ENCODE assay signal across 8 mouse cellular contexts in the genomic region with DNA sequence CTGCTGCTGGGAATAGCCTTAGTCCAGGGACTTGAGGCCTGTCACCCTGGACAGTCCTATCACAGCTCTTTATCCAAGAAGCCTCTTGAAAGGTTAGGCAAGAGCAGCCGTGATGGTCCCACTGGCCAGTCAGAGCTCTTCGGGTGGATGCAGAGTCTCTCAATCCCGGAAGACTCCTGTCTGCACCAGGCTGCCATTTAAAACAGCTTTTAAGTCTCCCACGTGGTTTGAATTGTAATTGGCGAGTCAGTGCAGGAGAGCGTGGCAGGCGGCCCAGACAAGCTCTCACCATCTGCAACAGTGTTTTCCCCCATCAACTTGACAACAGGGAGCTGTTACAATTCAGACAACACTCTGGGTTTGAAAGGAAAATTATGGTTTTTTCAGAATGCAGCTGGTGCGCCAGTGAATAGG. TPM values are rescaled to one million over a fixed set of nuclear protein-coding genes. Genes with fewer than 3 reads are reported as not detected.
A peak's percentile ranks its signal among the peaks of the same experiment; 100 is the strongest.
DNase-seq lines count a peak whose midpoint lies in the region; ATAC-seq and TF ChIP-seq lines count a peak whose summit lies in the region.

No protein-coding gene starts in this region.

- ATAC-seq in midbrain, embryonic 11.5 days (ENCODE audit: low FRiP score) = peak; percentile 79
- ATAC-seq in forebrain, embryonic 13.5 days = peak; percentile 91
- peak; percentile 61 for ATAC-seq in heart, postnatal 0 days (ENCODE audit: insufficient read depth, low read depth)

- TF ChIP-seq EP300 in heart, postnatal 0 days (IDR thresholded peaks at IDR 0.05; ENCODE audit: low read depth) = no peak

- no peak for TF ChIP-seq CTCF in heart, postnatal 0 days (IDR thresholded peaks at IDR 0.05; ENCODE audit: low read depth)

- H3K27me3 ChIP-seq in midbrain, embryonic 11.5 days (ENCODE audit: control insufficient read depth, insufficient read depth, low read length) = no peaks in the 10 kb centered on the region
- H3K27me3 ChIP-seq in midbrain, embryonic 10.5 days (ENCODE audit: low read depth, poor library complexity, severe bottlenecking) = no peaks in the 10 kb centered on the region
- H3K27me3 ChIP-seq in forebrain, embryonic 13.5 days = no peaks in the 10 kb centered on the region
- no peaks in the 10 kb centered on the region for H3K27me3 ChIP-seq in heart, postnatal 0 days (ENCODE audit: control insufficient read depth, insufficient read depth, low read length)

- H3K9ac ChIP-seq in midbrain, embryonic 11.5 days (ENCODE audit: low read length) = no peak overlapping the region; the same call in 1 of the 2 replicates
- no peak overlapping the region for H3K9ac ChIP-seq in forebrain, embryonic 13.5 days
- no peak overlapping the region for H3K9ac ChIP-seq in heart, postnatal 0 days (replicated peaks; ENCODE audit: low read depth, low read length)

- H3K4me2 ChIP-seq in midbrain, embryonic 11.5 days = no peak overlapping the region
- peak overlapping the region; percentile 45 for H3K4me2 ChIP-seq in forebrain, embryonic 13.5 days
- no peak overlapping the region for H3K4me2 ChIP-seq in heart, postnatal 0 days (ENCODE audit: low read depth, low read length)

- no peaks in the 10 kb centered on the region for H3K9me3 ChIP-seq in midbrain, embryonic 11.5 days (ENCODE audit: control insufficient read depth, low read length)
- no peaks in the 10 kb centered on the region for H3K9me3 ChIP-seq in midbrain, embryonic 10.5 days (replicated peaks)
- H3K9me3 ChIP-seq in forebrain, embryonic 13.5 days (replicated peaks) = no peaks in the 10 kb centered on the region
- H3K9me3 ChIP-seq in heart, postnatal 0 days (replicated peaks; ENCODE audit: control insufficient read depth, low read length) = no peaks in the 10 kb centered on the region

- H3K27ac ChIP-seq in midbrain, embryonic 11.5 days (ENCODE audit: low read depth, low read length) = peak overlapping the region; percentile 20; the same call in 1 of the 2 replicates
- H3K27ac ChIP-seq in midbrain, embryonic 10.5 days (replicated peaks) = no peak overlapping the region
- H3K27ac ChIP-seq in forebrain, embryonic 13.5 days = peak overlapping the region; percentile 98
- H3K27ac ChIP-seq in heart, postnatal 0 days (ENCODE audit: low read depth) = peak overlapping the region; percentile 62

- DNase-seq in midbrain, embryonic 11.5 days (ENCODE audit: low spot score, missing footprints) = no peak
- DNase-seq in midbrain, embryonic 10.5 days (ENCODE audit: low spot score) = no peak
- peak; percentile 79 for DNase-seq in heart, postnatal 0 days (ENCODE audit: low spot score)
- peak; percentile 90 to 91 for DNase-seq in layer of hippocampus, adult 8-10 months (ENCODE audit: low spot score in 2 of 2)
- DNase-seq in lung, postnatal 10 days = peak; percentile 81
- peak; percentile 83 for DNase-seq in right cerebral cortex, postnatal 4 days
- DNase-seq in adrenal gland, postnatal 4 days (ENCODE audit: low spot score in 2 of 2) = no peak

- no peaks in the 10 kb centered on the region for H3K4me1 ChIP-seq in midbrain, embryonic 11.5 days (ENCODE audit: control insufficient read depth, insufficient read depth, low read length)
- H3K4me1 ChIP-seq in midbrain, embryonic 10.5 days = peaks cover 8% of the 10 kb centered on the region; the same call in 1 of the 2 replicates
- H3K4me1 ChIP-seq in forebrain, embryonic 13.5 days = peaks cover 41% of the 10 kb centered on the region
- H3K4me1 ChIP-seq in heart, postnatal 0 days (ENCODE audit: control insufficient read depth, insufficient read depth) = peaks cover 9% of the 10 kb centered on the region; the same call in 1 of the 2 replicates

- no peaks in the 10 kb centered on the region for H3K36me3 ChIP-seq in midbrain, embryonic 11.5 days (ENCODE audit: control insufficient read depth, insufficient read depth, low read length)
- H3K36me3 ChIP-seq in midbrain, embryonic 10.5 days = no peaks in the 10 kb centered on the region
- no peaks in the 10 kb centered on the region for H3K36me3 ChIP-seq in forebrain, embryonic 13.5 days (ENCODE audit: poor library complexity, severe bottlenecking)
- H3K36me3 ChIP-seq in heart, postnatal 0 days (replicated peaks; ENCODE audit: control insufficient read depth, insufficient read depth, low read length) = no peaks in the 10 kb centered on the region

- no peak overlapping the region for H3K4me3 ChIP-seq in midbrain, embryonic 11.5 days (ENCODE audit: low read depth, low read length)
- no peak overlapping the region for H3K4me3 ChIP-seq in midbrain, embryonic 10.5 days
- H3K4me3 ChIP-seq in forebrain, embryonic 13.5 days = 0 out of 2 replicates have a peak overlapping the region, but pooled peaks have one; percentile 3
- H3K4me3 ChIP-seq in heart, postnatal 0 days (ENCODE audit: low read depth, low read length) = no peak overlapping the region

- WGBS in midbrain, embryonic 11.5 days = 49% methylated on average over 8 of the region's 8 CpGs
- 65% methylated on average over 8 of the region's 8 CpGs for WGBS in midbrain, embryonic 10.5 days
- 13% methylated on average over 8 of the region's 8 CpGs for WGBS in forebrain, embryonic 13.5 days
- WGBS in heart, postnatal 0 days = 25% methylated on average over 8 of the region's 8 CpGs

RNA-seq across cellular contexts. Expression of a gene that starts 31.7 kb away (rescaled TPM):
- polyA plus RNA-seq in midbrain, embryonic 11.5 days (2014; fragmentation: Nextera tagmentation; extraction: Ambion mirVana) = 6.7 and 7.4 TPM in 2 replicates
- 3.8 and 5.0 TPM in 2 replicates for polyA plus RNA-seq in midbrain, embryonic 10.5 days (2016; fragmentation: Nextera tagmentation; extraction: Ambion mirVana)
- 12.2 and 12.6 TPM in 2 replicates for polyA plus RNA-seq in forebrain, embryonic 13.5 days (2015; fragmentation: Nextera tagmentation; extraction: Ambion mirVana)
- 5.7 and 6.4 TPM in 2 replicates for total RNA-seq in heart, postnatal 0 days (2014; rRNA removed; ENCODE audit: low replicate concordance)
- polyA plus RNA-seq in heart, postnatal 0 days (2015; fragmentation: Nextera tagmentation; extraction: Ambion mirVana) = 2.8 and 3.0 TPM in 2 replicates
- total RNA-seq in layer of hippocampus, adult 8-10 months (2022) = 10 to 100 TPM; 11.8 to 18.2 (median 13.2) TPM
- total RNA-seq in adrenal gland, postnatal 4 days (2021) = 1 to 10 TPM; 1.2 to 2.0 TPM

RNA-seq across cellular contexts. Expression of a gene that starts 38.1 kb away (rescaled TPM):
- polyA plus RNA-seq in midbrain, embryonic 11.5 days (2014; fragmentation: Nextera tagmentation; extraction: Ambion mirVana) = 0.41 TPM in 1 of 2 replicates, not detected in the other
- 0.35 TPM in 1 of 2 replicates, not detected in the other for polyA plus RNA-seq in midbrain, embryonic 10.5 days (2016; fragmentation: Nextera tagmentation; extraction: Ambion mirVana)
- polyA plus RNA-seq in forebrain, embryonic 13.5 days (2015; fragmentation: Nextera tagmentation; extraction: Ambion mirVana) = 0.26 and 0.35 TPM in 2 replicates
- not detected in 2 replicates for total RNA-seq in heart, postnatal 0 days (2014; rRNA removed; ENCODE audit: low replicate concordance)
- polyA plus RNA-seq in heart, postnatal 0 days (2015; fragmentation: Nextera tagmentation; extraction: Ambion mirVana) = 0.21 and 0.37 TPM in 2 replicates
- total RNA-seq in layer of hippocampus, adult 8-10 months (2022) = under 1 TPM in 3 of 4 experiments, not detected in 1; 0.48 to 0.94 (median 0.55) TPM
- total RNA-seq in adrenal gland, postnatal 4 days (2021) = 1 to 10 TPM; 2.5 to 5.1 TPM

RNA-seq across cellular contexts. Expression of a gene that starts 38.5 kb away (rescaled TPM):
- polyA plus RNA-seq in midbrain, embryonic 11.5 days (2014; fragmentation: Nextera tagmentation; extraction: Ambion mirVana) = 21.6 and 22.1 TPM in 2 replicates
- polyA plus RNA-seq in midbrain, embryonic 10.5 days (2016; fragmentation: Nextera tagmentation; extraction: Ambion mirVana) = 24.0 and 27.5 TPM in 2 replicates
- 15.4 and 17.9 TPM in 2 replicates for polyA plus RNA-seq in forebrain, embryonic 13.5 days (2015; fragmentation: Nextera tagmentation; extraction: Ambion mirVana)
- total RNA-seq in heart, postnatal 0 days (2014; rRNA removed; ENCODE audit: low replicate concordance) = 17.4 and 22.5 TPM in 2 replicates
- polyA plus RNA-seq in heart, postnatal 0 days (2015; fragmentation: Nextera tagmentation; extraction: Ambion mirVana) = 39.3 and 40.0 TPM in 2 replicates
- 1 to 10 TPM; 3.9 to 8.8 (median 5.9) TPM for total RNA-seq in layer of hippocampus, adult 8-10 months (2022)
- total RNA-seq in adrenal gland, postnatal 4 days (2021) = 10 to 100 TPM; 31.4 to 36.9 TPM

RNA-seq across cellular contexts. Expression of a gene that starts 45.4 kb away (rescaled TPM):
- 8.8 and 10.4 TPM in 2 replicates for polyA plus RNA-seq in midbrain, embryonic 11.5 days (2014; fragmentation: Nextera tagmentation; extraction: Ambion mirVana)
- 9.0 and 9.1 TPM in 2 replicates for polyA plus RNA-seq in midbrain, embryonic 10.5 days (2016; fragmentation: Nextera tagmentation; extraction: Ambion mirVana)
- 12.4 and 12.5 TPM in 2 replicates for polyA plus RNA-seq in forebrain, embryonic 13.5 days (2015; fragmentation: Nextera tagmentation; extraction: Ambion mirVana)
- total RNA-seq in heart, postnatal 0 days (2014; rRNA removed; ENCODE audit: low replicate concordance) = not detected in 2 replicates
- polyA plus RNA-seq in heart, postnatal 0 days (2015; fragmentation: Nextera tagmentation; extraction: Ambion mirVana) = 2.1 and 2.3 TPM in 2 replicates
- total RNA-seq in layer of hippocampus, adult 8-10 months (2022) = 10 to 100 TPM; 20.5 to 25.5 (median 22.6) TPM
- 10 to 100 TPM; 11.8 to 14.0 TPM for total RNA-seq in adrenal gland, postnatal 4 days (2021)

Comparison
In these comparisons a context has a peak if more than half of its experiments do, and no peak if none do; other contexts are left out.
1. DNase-seq: peak in heart, postnatal 0 days (single experiment), layer of hippocampus, adult 8-10 months (2 of 2), lung, postnatal 10 days (single experiment) and right cerebral cortex, postnatal 4 days (single experiment); none in midbrain, embryonic 11.5 days (single experiment), midbrain, embryonic 10.5 days (single experiment) and adrenal gland, postnatal 4 days (0 of 2).
2. Peak in every context shown above with its lines, with median percentiles within 50 percentile points of each other: ATAC-seq.